Mouse (Mus musculus) thymus, postnatal 4 days (tissue): ENCODE results near the gene Fosl2.

Source experiments
- DNase-seq: peaks from one replicate; pipeline ENCODE4 v3.0.0; 2021

Fosl2 gene

DNA sequence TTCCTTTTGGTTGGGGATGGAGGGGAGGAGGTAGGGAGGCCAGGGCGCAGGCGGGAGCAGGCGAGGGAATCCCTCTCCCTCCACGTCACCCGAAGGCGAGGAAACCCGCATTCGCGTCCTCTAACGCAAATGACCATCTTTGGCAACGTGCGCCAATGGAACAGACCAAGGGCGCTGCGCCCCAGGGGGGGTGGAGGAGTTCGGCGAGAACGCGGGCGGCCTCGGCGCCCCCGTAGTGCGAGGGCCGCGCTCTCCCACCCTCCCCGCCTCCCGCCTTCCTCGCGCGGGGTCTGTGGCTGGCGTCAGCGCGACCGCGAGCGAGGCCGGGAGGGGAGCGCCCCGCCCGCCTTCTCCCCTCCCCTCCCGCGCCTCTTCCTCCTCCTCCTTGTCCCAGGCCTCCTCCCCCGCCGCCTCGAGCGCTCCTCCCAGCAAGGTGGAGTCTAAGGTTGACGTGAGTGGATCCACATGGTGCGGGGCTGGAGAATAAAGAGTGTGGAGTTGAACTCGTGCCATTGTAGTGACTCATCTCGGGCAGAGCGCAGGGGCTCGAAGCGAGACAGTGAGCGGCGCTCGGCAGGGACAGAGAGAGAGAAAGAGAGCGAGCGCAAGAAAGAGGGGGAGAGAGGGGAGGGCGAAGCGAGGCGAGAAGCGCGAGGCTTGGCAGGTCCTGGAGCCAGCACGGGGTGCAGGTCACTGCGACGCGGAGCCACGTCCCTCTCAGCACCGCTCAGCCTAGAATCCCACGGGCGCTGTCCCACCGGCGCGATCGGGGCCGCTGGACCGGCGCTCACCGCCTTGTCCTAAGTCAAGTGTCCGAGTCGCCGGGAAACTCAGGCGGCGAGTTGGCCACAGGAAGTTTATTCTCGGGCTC lies at the start of gene Fosl2:
Fosl2 (plus strand) TSS at position 466 of the 871 bp plus-strand sequence.
- DNase-seq: peak; percentile 78

DNA sequence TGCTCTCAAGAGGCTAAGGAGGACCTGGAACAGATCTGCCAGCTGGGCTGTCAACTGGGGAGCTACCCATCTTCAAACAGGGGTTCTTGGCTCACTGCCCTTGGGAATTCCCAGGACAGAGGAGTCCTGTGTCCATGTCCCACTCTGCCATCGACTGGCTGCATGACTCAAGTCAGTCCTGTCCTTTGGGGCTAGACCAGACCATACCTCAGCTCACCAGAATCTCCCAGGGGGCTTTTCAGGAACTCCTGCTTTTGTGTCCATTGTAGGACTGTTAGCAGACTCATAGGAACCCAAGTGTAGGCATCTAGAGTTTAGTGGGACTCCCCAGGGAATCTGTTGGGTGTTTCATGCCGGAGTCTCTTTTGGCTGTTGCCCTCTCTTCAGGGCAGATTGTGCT lies 49.6 kb upstream of the Fosl2 start:
- DNase-seq: no peak

DNA sequence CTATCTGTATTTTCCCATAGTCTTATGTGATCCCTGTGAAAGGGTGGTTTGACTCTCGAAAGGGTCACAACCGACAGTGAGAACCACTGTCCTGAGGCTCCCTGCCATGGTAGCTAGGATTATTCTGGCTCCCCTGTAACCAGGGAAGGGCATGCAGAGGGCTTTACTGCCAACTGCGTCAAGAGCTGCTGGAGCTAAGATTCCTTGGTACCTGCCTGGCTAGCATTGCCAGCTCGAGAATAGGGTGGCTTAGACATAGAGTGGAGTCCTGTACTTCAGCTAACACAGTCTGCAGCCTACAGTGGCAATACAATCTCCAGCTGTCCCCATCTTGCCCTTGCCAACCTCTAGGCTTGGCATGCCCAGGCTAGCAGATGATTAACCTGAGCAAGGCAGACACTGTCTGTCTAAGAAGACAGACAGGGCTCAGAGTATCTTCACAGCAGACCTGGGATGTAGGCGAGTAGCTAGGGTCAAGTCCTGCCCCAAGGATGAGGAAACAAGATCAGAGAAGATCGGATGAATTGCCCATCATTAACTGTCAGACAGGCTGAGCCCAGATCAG lies 49.0 kb upstream of the Fosl2 start:
- no peak for DNase-seq

DNA sequence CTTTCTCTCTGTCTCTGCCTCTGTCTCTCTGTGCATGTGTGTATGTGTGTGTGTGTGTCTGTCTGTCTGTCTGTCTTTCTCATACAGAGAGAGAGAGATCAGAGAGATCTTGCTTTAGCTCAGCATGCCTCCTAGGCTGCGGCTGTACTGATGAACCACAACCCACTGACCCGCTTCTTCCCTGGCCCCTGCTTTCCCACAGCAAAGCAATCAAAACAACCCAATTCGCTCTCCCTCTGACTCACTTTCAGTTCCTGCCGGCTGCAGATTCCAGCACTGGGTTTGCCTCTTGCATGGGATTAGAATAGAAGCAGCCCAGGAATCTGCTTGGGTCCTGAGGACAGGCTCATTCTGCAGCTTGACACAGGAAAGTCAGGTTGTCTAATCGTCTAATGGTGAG lies 46.1 kb upstream of the Fosl2 start:
- DNase-seq: no peak

DNA sequence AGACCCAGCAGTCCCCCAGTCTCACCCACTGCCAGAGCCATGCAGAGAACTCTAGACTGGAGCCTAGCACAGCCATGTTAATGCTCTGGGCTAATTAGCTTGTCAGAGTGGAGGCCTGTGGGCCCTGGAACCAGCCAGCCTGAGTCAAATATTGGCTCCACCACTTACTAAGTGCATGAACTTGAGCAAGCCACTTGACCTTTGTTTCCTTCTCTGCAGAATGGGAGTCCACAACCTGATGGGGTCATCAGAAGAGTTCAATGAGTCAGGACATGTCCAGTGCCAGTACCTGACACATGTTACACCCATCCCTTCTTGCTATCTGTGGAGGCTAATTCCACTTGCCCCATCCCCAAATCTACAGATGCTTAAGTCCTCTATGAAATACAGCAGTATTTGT lies 43.3 kb upstream of the Fosl2 start:
- no peak for DNase-seq

DNA sequence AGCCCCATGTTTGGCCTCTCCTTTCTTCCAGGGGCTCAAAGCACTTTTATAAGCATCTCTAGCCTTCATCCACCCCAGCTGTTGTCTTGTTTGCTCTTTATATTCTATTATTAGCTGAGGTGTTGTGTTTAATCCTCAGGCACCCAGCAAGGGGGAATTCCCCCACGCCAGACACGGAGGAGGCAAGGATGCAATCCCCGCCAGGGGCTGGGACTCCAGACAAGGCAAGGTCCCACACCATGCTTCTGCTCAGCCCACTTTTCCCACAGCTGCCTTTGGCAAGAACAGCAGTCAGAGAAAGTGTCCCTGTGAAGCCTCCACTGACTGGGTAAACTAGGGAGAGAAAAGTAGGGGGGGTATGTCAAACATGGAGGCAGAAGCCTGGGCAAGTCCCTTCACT lies 36.9 kb upstream of the Fosl2 start:
- no peak for DNase-seq

DNA sequence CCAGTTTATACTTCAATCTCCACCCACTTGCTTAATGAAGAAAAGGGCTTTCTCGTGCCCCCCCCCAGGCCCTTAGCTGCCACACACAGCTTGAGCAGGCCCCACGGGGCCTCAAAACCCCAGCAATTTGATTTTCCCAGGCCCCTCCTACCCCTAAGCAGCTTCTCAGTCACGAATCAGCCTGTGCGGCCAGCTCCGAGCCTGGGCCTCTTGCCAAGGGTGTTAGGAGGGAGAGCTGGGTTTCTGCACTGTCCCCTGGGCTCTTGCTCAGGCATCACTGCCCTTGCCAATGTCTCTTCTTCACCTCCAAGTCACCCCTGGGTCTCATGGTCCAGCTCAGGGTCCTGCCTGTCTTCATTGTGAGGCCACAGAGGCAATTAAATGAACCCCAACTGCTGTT lies 33.1 kb upstream of the Fosl2 start:
- no peak for DNase-seq

DNA sequence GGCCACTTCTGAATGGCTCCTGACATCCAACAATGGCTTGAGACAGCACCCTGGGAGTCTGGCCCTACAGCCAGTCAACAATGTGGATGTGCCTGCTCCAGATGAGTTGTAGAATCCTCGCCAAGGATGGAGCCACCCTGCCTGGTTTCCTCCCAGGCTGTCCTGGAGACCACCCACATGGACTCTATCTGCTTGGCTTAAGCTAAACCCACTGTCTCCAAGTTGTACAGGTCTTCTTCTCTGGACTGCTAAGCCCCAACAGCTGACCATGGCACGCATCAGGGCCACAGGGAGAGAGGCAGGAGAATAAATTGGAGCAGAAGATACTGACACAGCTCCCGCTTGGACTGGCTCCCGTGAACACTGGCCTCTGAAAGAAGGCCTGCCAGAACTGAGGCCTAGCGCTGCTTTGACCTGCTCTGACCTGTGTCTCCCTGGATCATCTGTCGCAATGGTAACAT lies 32.6 kb upstream of the Fosl2 start:
- no peak for DNase-seq

DNA sequence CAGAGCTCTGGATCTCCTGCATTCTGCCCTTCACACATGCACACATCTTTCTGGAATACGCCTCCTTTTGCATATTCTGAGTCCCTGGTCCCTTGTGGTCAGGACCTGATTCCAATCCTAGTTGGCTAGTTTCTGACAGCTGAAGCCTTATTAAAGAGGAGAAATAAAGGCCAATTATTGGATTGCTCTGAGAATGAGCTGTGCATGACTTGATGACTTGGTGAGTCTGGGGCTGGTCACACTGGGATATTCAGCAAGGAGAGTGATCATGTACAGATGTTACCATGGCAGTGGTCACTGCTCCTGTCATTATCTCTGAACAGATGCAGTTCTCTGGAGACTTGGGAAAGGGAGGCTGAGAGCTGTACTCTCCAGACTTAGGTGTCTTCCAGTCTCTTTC lies 32.1 kb upstream of the Fosl2 start:
- DNase-seq: no peak

DNA sequence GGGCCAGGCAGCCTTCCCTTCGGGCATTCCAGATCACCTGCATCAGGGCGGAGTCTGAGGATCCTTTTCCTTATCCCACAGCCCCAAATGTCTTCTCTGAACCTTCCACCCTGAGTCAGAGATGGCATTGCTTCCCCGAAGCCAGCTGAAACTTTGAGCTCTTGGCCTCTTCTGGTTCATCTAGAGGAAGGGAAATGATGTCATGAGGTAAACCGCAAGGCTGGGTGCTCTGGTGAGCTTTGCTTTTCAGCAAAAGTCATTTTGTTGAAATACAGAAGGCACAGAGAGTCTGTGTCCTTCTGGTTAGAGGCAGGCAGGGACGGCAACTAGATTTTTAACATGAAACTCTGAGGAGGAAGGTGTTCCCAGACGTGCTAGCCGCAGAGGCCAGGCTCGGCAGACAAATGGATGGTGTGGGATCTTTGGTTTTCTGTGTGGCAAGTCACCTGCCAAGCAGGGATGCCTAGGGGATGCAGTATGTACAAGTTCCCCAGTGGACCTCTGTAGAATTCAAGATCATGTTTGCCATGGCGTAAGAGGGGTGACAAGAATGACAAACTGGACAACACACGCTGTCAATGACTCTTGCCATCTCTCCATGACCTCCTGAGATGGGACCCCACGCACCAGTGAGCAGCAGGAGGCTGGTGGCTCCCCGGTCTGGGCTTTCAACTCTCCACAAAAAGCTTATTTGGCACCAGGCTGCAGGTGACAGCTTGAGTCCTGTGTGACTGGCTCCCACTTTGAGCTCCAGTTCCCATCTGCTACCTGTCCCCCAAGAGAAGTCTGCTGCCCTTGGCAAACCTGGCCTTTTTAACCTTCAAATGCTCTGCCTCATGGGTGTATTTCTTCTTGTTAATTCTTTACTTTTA lies 31.2 kb upstream of the Fosl2 start:
- DNase-seq: peak; percentile 60

DNA sequence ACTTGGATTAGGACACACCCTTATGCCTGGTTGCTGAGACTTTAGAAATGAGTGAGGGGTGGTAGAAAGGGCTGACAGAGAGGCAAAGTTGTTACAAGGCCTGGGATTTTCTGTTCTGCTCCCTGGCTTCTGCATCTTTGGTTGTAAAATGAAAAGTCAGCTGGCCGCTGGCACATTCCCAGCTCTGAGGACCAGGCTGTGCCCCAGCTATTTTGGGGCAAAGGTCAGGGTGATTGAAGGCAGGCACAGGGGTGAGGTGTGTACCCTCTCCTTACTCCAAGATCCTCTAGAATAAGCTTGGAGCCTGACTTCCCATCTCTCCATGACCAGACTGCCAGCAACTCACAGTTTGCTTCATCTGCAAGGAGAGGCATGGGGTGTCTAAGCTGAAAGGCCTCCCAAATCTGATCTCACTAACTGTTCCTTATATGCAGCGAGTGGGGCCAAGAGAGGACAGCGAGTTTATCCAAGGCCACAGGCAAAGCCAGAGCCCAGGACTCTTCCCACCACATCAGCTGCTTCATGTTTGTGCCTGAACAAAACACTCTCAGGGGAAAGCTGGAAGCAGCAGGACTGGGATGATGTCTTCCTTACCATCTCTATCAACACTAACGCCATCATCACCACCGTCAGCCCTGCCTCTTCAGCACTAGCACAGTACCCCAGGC lies 29.0 kb upstream of the Fosl2 start:
- DNase-seq: no peak

DNA sequence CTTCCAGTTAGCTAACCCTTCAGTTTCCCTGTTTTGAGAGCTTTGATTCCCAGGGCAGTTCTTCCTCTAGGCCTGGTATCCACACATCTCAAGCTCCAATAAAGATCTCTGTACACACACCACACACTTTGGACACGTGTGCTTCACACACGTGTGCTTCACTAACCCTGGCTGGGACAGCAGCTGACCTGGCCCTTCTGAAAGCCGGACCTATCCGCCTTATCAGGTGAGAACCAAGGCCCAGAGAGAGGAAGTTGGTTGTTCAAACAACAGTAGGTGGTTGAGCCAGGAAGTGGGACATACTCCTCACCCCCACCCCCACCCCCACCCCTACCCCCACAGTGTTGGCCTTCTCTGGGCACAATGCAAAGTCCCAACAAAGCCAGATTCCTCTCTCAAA lies 24.9 kb upstream of the Fosl2 start:
- no peak for DNase-seq

DNA sequence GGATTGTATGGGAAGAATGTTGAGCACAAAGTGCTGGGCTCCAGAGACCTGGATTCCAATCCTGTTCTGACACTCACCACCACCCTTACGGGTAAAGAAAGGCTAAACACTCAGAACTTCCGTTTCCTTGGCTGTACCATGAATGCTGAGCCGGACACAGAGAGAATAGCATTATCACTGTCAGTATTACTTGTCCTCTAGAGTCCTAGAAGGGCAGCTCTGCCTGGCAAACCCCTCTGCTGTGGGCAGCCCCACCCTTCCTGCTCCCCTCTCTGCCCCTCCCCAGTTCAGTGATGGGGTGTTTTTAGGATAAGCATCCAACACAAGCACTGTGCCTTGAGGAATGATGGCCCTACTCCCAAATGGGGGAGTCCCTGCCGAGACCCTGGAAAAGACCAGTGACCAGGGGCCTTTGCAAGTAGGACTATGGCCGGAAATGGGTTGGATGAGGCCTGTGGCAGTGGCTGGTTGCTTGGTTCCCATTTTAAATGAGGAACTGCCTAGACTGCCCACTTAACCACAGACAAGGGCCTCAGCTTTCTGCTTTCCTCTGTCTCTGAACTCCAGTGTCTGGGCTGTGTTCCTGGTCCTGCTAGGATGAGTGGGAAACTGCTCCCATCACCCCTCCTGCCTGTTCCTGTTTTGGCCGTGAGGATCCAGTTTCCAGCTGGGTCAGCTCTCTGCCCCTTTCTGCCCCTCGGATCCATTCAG lies 23.2 kb upstream of the Fosl2 start:
- no peak for DNase-seq

DNA sequence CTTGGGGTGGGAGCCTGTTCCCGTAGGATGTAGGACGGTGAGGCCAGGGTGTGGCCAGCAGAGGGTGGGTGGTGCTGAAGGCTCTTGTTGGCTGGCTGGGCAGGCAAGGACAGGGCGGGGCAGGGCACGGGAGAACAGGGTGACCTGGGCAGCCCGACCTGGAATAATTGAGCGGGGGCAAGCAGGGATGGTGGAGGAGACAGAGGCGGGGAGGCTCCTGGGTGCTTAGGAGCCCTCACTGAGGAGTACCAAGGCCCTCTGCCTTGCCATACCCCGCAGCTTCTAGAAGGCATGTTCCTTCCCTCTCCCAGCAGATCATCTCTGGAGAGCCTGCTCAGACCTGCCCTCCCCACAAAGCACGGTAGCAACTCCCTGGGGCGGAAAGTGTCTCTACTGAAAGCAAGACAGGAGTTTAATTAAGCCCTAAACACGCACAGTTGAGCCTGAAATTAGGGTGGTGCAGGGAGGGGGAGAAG lies 14.7 kb upstream of the Fosl2 start:
- no peak for DNase-seq

DNA sequence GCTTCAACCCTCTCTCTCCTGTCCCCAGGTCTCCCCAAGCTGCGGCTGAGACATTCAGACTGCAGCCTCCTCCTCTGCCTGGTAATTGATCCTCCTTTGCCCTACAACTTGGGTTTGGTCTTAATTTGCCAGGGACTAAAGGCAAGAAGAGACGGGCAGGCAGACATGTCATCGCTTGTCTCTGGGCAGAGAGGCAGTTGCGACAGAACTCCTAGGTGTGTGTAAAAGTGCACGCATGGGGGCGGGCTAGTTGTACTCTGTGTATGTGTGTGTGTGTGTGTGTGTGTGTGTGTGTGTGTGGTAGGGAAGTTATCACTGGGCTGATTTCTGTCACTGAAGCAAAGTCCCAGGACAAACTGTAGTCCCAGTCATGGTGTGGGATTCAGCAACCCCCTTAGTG lies 13.7 kb upstream of the Fosl2 start:
- no peak for DNase-seq

DNA sequence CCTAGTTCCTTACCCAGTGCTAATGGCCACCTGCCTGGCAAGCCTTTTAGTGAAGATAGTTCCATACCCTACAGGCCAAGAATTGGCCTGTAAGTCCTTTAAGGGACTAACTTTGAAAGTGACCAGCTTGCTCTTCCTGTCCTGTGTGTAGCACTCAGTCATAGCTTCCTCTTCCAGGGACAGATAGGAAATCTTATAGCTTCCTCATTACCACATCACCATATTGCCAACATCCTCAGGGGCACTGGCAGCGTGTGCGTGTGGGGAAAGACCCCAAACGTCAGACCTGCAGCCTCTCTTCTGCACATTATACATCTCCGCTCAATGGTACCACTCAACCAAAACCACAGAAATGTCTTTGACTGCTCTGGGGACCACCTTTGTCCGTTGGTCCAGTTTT lies 13.2 kb upstream of the Fosl2 start:
- no peak for DNase-seq

DNA sequence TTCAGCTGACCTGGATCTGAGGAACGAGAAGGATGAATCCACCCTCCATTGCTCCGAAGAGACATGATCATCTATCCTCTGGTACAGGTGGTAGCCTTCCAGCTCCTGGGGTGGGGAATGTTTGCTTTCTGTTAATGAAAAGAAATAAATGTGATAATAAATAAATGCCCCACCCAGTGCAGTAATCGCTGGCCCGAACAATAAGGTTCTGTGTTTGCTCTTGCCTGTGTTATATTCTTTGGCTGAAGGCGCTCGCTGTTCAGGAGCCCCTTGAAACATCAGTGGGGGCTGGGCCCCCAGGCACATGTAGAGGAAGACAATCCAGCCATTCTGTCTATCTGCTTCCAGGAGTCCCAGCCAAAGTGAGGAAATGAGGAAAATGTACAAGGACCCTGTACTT lies 10.6 kb upstream of the Fosl2 start:
- DNase-seq: no peak

DNA sequence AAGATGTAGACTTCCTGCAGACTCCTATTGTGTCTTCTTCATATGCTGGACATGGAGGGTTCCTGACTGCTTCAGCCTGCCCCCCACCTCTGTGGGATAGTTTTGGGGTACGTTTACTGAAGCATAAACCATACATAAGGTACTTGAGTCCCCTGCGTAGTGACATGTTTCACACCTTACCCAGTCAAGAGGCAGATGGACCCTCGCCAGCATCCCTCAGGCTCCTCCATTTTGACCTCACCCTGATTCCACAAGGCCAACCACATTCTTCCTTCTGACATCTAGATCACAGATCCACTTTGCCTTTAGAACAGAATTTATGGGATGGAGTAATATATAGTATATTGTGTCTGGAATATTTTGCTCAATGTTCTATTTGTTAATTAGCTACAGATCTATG lies 8.4 kb upstream of the Fosl2 start:
- no peak for DNase-seq

DNA sequence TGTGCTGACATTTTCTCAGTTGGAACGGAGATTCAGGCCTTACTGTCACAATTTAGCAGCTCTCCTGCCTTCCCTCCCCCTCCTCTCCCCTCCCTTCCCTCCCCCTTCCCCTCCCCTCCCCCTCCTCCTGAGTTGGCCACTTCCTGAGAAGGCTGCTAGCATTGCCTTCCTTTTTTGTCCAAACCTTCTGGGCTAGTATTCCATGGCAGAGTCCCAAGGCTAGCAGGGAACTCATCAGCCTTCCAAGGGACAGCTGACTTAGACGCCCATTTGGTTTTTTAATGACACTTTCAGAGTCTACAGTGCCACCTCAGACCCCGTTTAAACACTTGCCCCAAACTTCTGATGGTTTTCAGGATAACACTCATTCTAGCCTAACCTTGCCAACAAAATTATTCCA lies 7.7 kb upstream of the Fosl2 start:
- no peak for DNase-seq

DNA sequence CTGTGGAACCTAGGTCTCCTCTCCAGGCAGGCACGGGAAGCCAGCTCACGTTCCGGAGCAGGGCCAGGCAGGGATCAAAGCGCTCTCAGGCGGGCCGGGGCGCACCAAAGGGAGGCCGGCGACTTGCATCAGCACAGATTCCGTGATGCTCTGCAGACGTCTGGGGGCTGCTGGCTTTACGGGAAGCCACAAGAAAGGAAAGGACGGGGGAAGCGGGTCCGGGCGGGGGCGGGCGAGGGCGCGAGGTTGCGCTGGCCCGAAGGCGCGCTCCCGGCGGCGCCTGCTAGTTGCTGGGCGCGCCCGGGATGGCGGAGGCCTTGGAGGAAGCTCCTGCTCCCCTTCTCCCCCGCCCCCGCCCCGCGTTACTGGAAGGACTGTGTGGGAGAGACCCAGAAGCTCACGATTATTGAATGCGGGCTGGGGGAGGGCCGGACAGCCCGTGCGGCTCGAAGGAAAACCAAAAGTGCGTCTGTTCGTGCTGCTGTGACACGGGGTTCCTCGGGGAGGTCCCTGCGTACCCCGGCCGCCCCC lies 2.6 kb upstream of the Fosl2 start:
- DNase-seq: peak; percentile 53

DNA sequence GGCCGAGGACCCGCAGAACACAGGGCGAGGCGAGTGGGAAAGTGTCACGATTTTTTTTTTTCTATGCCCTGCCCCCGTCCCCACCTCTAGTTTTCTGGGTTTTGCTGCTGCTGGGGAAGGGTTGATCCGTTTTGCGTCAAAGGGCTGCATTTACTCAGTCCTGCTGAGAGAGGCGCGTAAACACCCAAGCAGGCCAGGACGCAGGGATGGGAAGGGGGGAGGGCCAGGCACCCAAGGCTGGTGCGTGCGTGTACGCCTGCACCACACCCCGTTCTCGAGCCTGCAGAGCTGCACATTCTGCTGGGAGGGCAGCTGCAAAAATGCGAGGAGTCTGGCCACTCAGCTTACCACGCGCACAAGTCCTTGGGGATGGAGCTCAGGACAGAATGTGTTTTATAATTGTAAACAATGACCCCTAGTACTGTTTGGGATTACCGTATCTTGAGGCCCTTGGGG lies 2.0 kb upstream of the Fosl2 start:
- DNase-seq: peak; percentile 48
